Comparison of ENCODE assay signal across 19 mouse cellular contexts in genomic region chr11:113048158-113048557, GRCm38 (mm10).
DNase-seq lines count a peak whose midpoint lies in the region; ATAC-seq lines count a peak whose summit lies in the region.
"Had no signal": no experiment of that assay in that cellular context is flagged by ENCODE, and none has a peak within 500 bp of the region (broad histone marks: within the 10 kb centered on the region; RNA-seq: fewer than 3 reads in every experiment).

No protein-coding gene starts in this region.

- H3K27ac ChIP-seq in kidney, embryonic 15.5 days = no peak overlapping the region
- H3K27ac ChIP-seq: hindbrain, embryonic 15.5 days; kidney, postnatal 0 days had no signal

- H3K4me2 ChIP-seq in kidney, embryonic 15.5 days = no peak overlapping the region
- H3K4me2 ChIP-seq: forebrain, embryonic 12.5 days; hindbrain, embryonic 15.5 days had no signal

- no peak overlapping the region for H3K9ac ChIP-seq in kidney, embryonic 15.5 days
- H3K9ac ChIP-seq: forebrain, embryonic 12.5 days; hindbrain, embryonic 15.5 days; liver, postnatal 0 days had no signal

- H3K36me3 ChIP-seq in kidney, embryonic 15.5 days = no peaks in the 10 kb centered on the region
- H3K36me3 ChIP-seq: hindbrain, embryonic 15.5 days had no signal

- WGBS in kidney, embryonic 15.5 days = 81% methylated on average over 7 of the region's 7 CpGs

- H3K9me3 ChIP-seq in kidney, embryonic 15.5 days (replicated peaks) = no peaks in the 10 kb centered on the region
- H3K9me3 ChIP-seq: forebrain, embryonic 12.5 days; hindbrain, embryonic 15.5 days had no signal

- H3K4me3 ChIP-seq in kidney, embryonic 15.5 days (replicated peaks) = no peak overlapping the region
- H3K4me3 ChIP-seq: forebrain, embryonic 12.5 days; hindbrain, embryonic 15.5 days; megakaryocyte, embryonic 14.5 days had no signal

- H3K27me3 ChIP-seq in kidney, embryonic 15.5 days = no peaks in the 10 kb centered on the region; the same call in 1 of the 2 replicates
- H3K27me3 ChIP-seq: CH12.LX; forebrain, embryonic 12.5 days; hindbrain, embryonic 15.5 days; megakaryocyte, embryonic 14.5 days had no signal

- peaks cover 52% of the 10 kb centered on the region for H3K4me1 ChIP-seq in kidney, embryonic 15.5 days
- H3K4me1 ChIP-seq: megakaryocyte, embryonic 14.5 days had no signal

- DNase-seq in heart, adult 11 months = peak; percentile 92
- no peak for DNase-seq in heart, postnatal 14 days
- DNase-seq in kidney, adult 9 months = peak; percentile 30
- peak; percentile 25 for DNase-seq in lung, postnatal 14 days
- DNase-seq in lung, postnatal 4 days = no peak
- DNase-seq in adrenal gland, adult (ENCODE audit: inconsistent age in 2 of 2, low spot score in 1 of 2) = no peak
- DNase-seq: adrenal gland, adult 2 months; cerebellum, adult 11-12 months; cerebellum, postnatal 36 days; liver; liver, postnatal 0 days had no signal

- ATAC-seq in kidney, embryonic 15.5 days (replicated peaks; ENCODE audit: low FRiP score) = no peak
- no peak for ATAC-seq in inflammation-experienced regulatory T-cells, adult 6 months
- ATAC-seq: liver, postnatal 0 days; midbrain, embryonic 16.5 days had no signal

- intact Hi-C loops in heart, postnatal 14 days (cut with DNase I) = no loop called here

Comparison
In these comparisons a context has a peak if more than half of its experiments do, and no peak if none do; other contexts are left out.
1. DNase-seq: peak in heart, adult 11 months (single experiment), kidney, adult 9 months (single experiment) and lung, postnatal 14 days (single experiment); none in heart, postnatal 14 days (0 of 2), lung, postnatal 4 days (0 of 2) and adrenal gland, adult (0 of 2).